Mouse (Mus musculus): Measurements from ENCODE around the gene Psmd3.

DNA sequence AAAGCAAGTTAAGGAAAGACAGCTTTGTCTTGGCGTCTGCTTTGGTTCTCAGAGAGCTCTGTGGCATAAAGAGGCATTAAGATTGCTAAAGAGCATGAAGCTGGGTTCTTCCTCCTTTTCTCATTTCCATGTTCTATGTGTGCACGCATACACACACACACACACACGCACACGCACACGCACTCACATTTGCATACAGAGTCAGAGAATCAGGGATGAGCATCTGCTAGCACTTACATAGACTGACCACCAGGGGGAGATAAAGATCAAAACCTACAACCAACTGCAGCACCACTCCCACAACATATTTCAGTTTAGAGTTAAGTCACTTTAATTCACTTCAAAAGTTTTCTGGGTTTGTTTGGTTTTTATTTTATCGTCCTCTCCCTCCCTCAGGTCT, 21.8 kb upstream of the Psmd3 start:
- peak; percentile 64 for TF ChIP-seq CTCF (IDR thresholded peaks at IDR 0.05; ENCODE audit: extremely low read depth, insufficient read depth, low read length)
- TF ChIP-seq POLR2A (IDR thresholded peaks at IDR 0.05; ENCODE audit: extremely low read depth, insufficient read depth, low read length), result no peak
